Mouse (Mus musculus): ENCODE measurements at regions not wholly inside any gene's neighbourhood (a gene's known extent, or its start where the extent isn't known, plus 50 kb on each side); places are given as distances from the start of the nearest gene placed in this dataset.
A peak's percentile ranks its signal among the peaks of the same experiment; 100 is the strongest.

GRCm38 (mm10) chr14:25128160-25128547, 330.8 kb upstream of the Zmiz1 start:
- no peak for DNase-seq

- DNase-seq = no peak
Measured at GRCm38 (mm10) chr14:25135371-25135770, 323.6 kb upstream of the Zmiz1 start.

- no peak for DNase-seq
Measured at GRCm38 (mm10) chr14:25137312-25137711, 321.7 kb upstream of the Zmiz1 start.

- DNase-seq = no peak
Measured at GRCm38 (mm10) chr14:25138485-25138884, 320.5 kb upstream of the Zmiz1 start.

- DNase-seq = no peak
Measured at GRCm38 (mm10) chr14:25141933-25142332, 317.1 kb upstream of the Zmiz1 start.

GRCm38 (mm10) chr14:25143051-25143450, 315.9 kb upstream of the Zmiz1 start:
- DNase-seq = no peak

- no peak for DNase-seq
Measured at GRCm38 (mm10) chr14:25147731-25148130, 311.3 kb upstream of the Zmiz1 start.

- no peak for DNase-seq
Measured at GRCm38 (mm10) chr14:25150968-25151367, 308.0 kb upstream of the Zmiz1 start.

GRCm38 (mm10) chr14:25151485-25151884, 307.5 kb upstream of the Zmiz1 start:
- no peak for DNase-seq

- DNase-seq = no peak
Measured at GRCm38 (mm10) chr14:25153573-25153972, 305.4 kb upstream of the Zmiz1 start.

GRCm38 (mm10) chr14:25154180-25154579, 304.8 kb upstream of the Zmiz1 start:
- no peak for DNase-seq

- no peak for DNase-seq
Measured at GRCm38 (mm10) chr14:25155008-25155783, 303.8 kb upstream of the Zmiz1 start.

- no peak for DNase-seq
Measured at GRCm38 (mm10) chr14:25156171-25156570, 302.8 kb upstream of the Zmiz1 start.

- DNase-seq = no peak
Measured at GRCm38 (mm10) chr14:25161684-25162321, 297.2 kb upstream of the Zmiz1 start.

- no peak for DNase-seq
Measured at GRCm38 (mm10) chr14:25166217-25166616, 292.8 kb upstream of the Zmiz1 start.

- DNase-seq = peak; percentile 38
Measured at GRCm38 (mm10) chr14:25167604-25168003, 291.4 kb upstream of the Zmiz1 start.

- no peak for DNase-seq
Measured at GRCm38 (mm10) chr14:25168310-25168709, 290.7 kb upstream of the Zmiz1 start.

- no peak for DNase-seq
Measured at GRCm38 (mm10) chr14:25173281-25173680, 285.7 kb upstream of the Zmiz1 start.

GRCm38 (mm10) chr14:25173873-25174272, 285.1 kb upstream of the Zmiz1 start:
- no peak for DNase-seq

- DNase-seq = no peak
Measured at GRCm38 (mm10) chr14:25174402-25174801, 284.6 kb upstream of the Zmiz1 start.

GRCm38 (mm10) chr14:25176206-25176605, 282.8 kb upstream of the Zmiz1 start:
- no peak for DNase-seq

- DNase-seq = no peak
Measured at GRCm38 (mm10) chr14:25180126-25180525, 278.9 kb upstream of the Zmiz1 start.

- no peak for DNase-seq
Measured at GRCm38 (mm10) chr14:25181406-25181805, 277.6 kb upstream of the Zmiz1 start.

- DNase-seq = no peak
Measured at GRCm38 (mm10) chr14:25184042-25184441, 274.9 kb upstream of the Zmiz1 start.
